Mouse (Mus musculus) kidney, adult 2 months (tissue): Measurements from ENCODE around the gene Eef2kmt. TPM values are rescaled to one million over a fixed set of nuclear protein-coding genes. Genes with fewer than 3 reads are reported as not detected.

Source experiments
- DNase-seq: peaks from one replicate; pipeline ENCODE4 v3.0.0; 2021
- H3K27ac ChIP-seq: fragments of 200-500 bp; 2 replicates; pipeline ENCODE4 v1.5.1; 2012; ENCODE audit warnings: low read depth, low read length, control low read depth, inconsistent platforms; ENCODE audit not compliant: insufficient read depth
- H3K27me3 ChIP-seq: fragments of 200-500 bp; replicated peaks from 2 replicates; pipeline ENCODE4 v1.6.1; 2012; ENCODE audit warnings: mild to moderate bottlenecking, moderate library complexity, low read length, inconsistent platforms; ENCODE audit not compliant: control insufficient read depth, insufficient read depth
- H3K36me3 ChIP-seq: fragments of 200-500 bp; 2 replicates; pipeline ENCODE4 v1.6.1; 2012; ENCODE audit warnings: mild to moderate bottlenecking, moderate library complexity, low read length, inconsistent platforms; ENCODE audit not compliant: control insufficient read depth, insufficient read depth
- H3K4me1 ChIP-seq: fragments of 200-500 bp; 2 replicates; pipeline ENCODE4 v1.6.1; 2011; ENCODE audit warnings: low read length; ENCODE audit not compliant: control insufficient read depth, insufficient read depth
- H3K4me3 ChIP-seq: fragments of 200-500 bp; 2 replicates; pipeline ENCODE4 v1.5.1; 2011; ENCODE audit warnings: mild to moderate bottlenecking, low read depth, low read length, control low read depth; ENCODE audit not compliant: insufficient read depth
- CTCF ChIP-seq: fragments of 200-500 bp; conservative IDR thresholded peaks from 2 replicates; pipeline ENCODE4 v1.5.1; 2011; ENCODE audit warnings: low read depth, mild to moderate bottlenecking, control low read depth, low read length, moderate library complexity, mixed read lengths; ENCODE audit not compliant: insufficient read depth, insufficient read length
- POLR2A ChIP-seq: fragments of 200-500 bp; IDR thresholded peaks from one replicate; pipeline ENCODE4 v1.6.1; 2011; ENCODE audit warnings: low read depth, low read length, control low read depth
- WGBS: fragments of 180-500 bp; shearing (Covaris S2); methylation state at CpG from one replicate; pipeline ENCODE4 v1.1.7; 2018; 5-methylcytosine and 5-hydroxymethylcytosine counted together
- polyA plus RNA-seq: library from polyadenylated mRNA; depleted of rRNA; stranded (reverse); fragments of >200 nt; gene quantifications from 2 replicates; pipeline ENCODE4 v1.2.3, GENCODE M21; 2012; rRNA removed

Gene Eef2kmt
- polyA plus RNA-seq, 1 experiment = 59.1 TPM

DNA sequence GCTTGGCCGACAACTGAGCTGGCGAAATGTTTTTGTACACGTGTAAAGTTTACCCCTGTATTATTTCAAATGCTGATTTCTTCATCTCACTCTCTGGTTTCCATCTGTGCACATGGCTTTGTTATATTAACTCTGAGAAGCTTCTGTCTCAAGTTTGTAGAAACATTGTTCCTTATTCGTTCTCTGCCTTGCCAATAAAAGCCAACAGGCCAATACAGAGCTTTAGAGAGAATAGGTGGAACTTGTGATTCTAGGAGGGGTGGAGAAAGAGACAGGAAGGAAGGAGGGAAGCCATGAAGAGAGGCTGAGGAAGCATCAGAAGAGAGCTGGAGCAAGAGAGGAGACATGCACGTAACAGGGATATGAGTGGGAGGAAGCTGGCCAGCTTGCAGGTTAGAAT, 49.7 kb downstream of the Eef2kmt start:
- Histone ChIP-seq H3K4me3 (no peak overlapping the region), H3K36me3 (no peaks in the 10 kb centered on the region), H3K27me3 (no peaks in the 10 kb centered on the region), H3K4me1 (no peaks in the 10 kb centered on the region), H3K27ac (no peak overlapping the region)
- DNase-seq = no peak
- WGBS = 74% methylated on average over 5 of the region's 5 CpGs
- TF ChIP-seq CTCF (no peak), POLR2A (no peak)

DNA sequence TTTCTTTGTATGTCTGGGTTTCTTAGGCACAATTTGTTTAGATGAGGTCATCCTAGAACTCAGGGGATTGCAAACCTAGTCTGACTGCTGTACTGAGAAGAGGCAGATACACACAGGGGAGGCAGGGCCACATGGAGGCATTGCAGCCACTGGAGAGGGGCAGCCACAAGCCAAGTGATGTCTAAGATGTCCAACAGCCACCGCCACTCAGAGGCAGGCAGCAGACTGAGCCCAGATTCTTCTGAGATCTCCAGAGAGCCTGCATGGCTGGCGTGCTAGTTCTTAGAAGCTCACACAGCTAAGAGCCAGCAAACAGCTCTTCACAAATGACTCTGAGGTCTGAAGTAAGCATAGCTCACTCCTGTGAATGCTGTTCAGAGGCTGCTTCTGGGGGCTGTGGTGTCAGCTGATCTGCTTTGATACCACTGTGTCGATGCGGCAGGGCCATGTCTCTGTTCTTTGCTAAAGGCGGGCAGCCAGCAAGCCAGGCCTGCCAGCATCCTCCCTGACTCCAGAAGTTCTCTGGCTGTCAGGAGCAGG, 50.3 kb downstream of the Eef2kmt start:
- peaks cover under 1% of the 10 kb centered on the region; the same call in 1 of the 2 replicates for H3K36me3 ChIP-seq
- WGBS = 96% methylated on average over 5 of the region's 5 CpGs

DNA sequence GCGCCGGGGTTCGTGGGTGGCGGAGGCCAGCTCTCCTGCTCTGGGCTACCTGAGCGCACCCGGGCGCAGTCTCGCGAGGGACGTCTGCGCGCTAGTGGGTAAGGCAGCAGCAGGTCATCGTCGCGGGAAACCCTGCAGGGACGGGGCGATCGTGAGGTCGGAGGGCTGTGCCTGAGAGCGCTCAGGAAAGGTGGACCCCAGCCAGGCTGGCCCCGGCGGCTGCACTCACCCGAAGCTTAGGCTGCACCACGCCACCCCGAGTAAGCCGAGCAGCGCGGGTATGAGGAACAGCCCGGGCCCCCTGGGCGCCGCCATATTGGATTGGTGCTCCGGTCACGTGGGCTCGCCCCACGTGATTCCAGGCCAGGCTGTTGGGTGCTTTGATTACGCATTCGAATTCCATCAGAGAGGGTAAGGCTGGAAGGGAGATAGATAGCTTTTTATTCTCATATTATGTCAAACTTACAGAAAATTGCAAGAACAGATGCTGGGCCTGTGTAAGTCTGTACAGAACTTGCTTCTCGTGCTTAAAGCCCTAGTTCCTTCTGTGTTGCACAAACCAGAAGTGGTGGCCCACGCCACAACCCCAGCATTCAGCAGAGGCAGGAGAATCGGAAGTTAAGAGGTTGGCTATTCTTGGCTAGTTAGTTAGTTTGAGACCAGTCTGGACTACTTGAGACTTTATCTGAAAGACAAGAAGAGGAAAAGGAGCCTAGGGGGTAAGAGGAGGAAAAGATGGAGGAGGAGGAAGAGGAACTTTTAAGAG, 51.9 kb downstream of the Eef2kmt start, which contains the start of gene Nagpa:
TSS of gene Nagpa (minus strand) at position 345 of the 766 bp plus-strand sequence.
- H3K27me3 ChIP-seq = no peaks in the 10 kb centered on the region
- peak; percentile 90 for DNase-seq
- TF ChIP-seq POLR2A = peak; percentile 26
- no peak for TF ChIP-seq CTCF
- no peaks in the 10 kb centered on the region for H3K4me1 ChIP-seq
- WGBS = 3% methylated on average over 40 of the region's 40 CpGs
- peaks cover 1% of the 10 kb centered on the region; the same call in 1 of the 2 replicates for H3K36me3 ChIP-seq
- H3K4me3 ChIP-seq = peak within 1 kb of the TSS; percentile 82
- H3K27ac ChIP-seq = peak within 1 kb of the TSS; percentile 12; the same call in 1 of the 2 replicates

More for the DNA sequence above, 50.3 kb downstream of the Eef2kmt start:
- no peaks in the 10 kb centered on the region for H3K27me3 ChIP-seq
- no peak overlapping the region for H3K4me3 ChIP-seq
- H3K4me1 ChIP-seq = no peaks in the 10 kb centered on the region
- DNase-seq = no peak
- no peak for TF ChIP-seq CTCF
- TF ChIP-seq POLR2A = no peak
- H3K27ac ChIP-seq = no peak overlapping the region

DNA sequence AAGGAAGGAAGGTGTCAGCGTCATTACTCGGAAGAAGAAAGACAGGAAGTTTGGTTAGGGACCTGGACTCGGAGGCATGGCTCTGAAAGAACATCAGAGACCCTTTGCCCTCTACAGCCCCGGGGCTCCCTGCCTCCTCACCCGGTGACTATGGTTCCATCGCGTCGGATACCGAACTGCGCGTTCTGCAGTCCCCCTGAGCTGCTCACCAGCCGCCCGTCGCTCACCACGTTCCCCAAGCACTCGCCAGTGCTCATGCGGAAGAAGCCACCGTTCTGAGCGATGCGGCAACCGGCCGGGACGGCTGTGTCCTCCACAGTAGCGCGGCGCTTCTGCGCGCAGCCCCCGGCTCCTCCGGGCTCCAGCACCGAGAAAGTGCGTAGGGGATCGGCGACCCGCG, 52.6 kb downstream of the Eef2kmt start:
- DNase-seq = peak; percentile 27
- H3K4me3 ChIP-seq = peak overlapping the region; percentile 82
- TF ChIP-seq POLR2A (no peak), CTCF (no peak)
- WGBS = under 1% methylated on average over 36 of the region's 36 CpGs
- peaks cover 1% of the 10 kb centered on the region; the same call in 1 of the 2 replicates for H3K36me3 ChIP-seq
- H3K4me1 ChIP-seq = no peaks in the 10 kb centered on the region
- H3K27ac ChIP-seq = no peak overlapping the region
- no peaks in the 10 kb centered on the region for H3K27me3 ChIP-seq

DNA sequence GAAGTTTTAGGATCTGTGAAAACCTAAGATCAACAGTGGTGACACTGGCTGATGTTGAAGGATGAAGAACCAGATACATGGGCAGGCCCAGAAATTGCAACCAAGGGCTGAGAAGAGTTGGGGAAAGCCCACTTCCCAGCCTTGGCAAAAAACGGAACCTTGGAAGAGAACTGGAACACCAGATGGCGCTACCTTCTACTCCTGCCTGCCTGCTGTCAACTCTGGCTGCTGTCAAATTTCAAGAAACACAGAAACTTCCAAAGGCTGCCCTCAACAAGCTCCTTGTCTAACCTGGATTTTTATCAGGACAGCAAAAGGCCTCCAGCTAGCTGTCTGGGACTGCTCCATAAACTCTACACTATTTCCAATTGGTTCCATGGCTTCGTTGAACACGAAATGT, 53.1 kb downstream of the Eef2kmt start:
- DNase-seq = peak; percentile 72
- 9% methylated on average over 4 of the region's 4 CpGs for WGBS
- TF ChIP-seq POLR2A (no peak), CTCF (peak; percentile 78)
- H3K27me3 ChIP-seq = no peaks in the 10 kb centered on the region
- no peaks in the 10 kb centered on the region for H3K4me1 ChIP-seq
- peaks cover 1% of the 10 kb centered on the region; the same call in 1 of the 2 replicates for H3K36me3 ChIP-seq
- H3K27ac ChIP-seq = no peak overlapping the region
- H3K4me3 ChIP-seq = peak overlapping the region; percentile 82; the same call in 1 of the 2 replicates

DNA sequence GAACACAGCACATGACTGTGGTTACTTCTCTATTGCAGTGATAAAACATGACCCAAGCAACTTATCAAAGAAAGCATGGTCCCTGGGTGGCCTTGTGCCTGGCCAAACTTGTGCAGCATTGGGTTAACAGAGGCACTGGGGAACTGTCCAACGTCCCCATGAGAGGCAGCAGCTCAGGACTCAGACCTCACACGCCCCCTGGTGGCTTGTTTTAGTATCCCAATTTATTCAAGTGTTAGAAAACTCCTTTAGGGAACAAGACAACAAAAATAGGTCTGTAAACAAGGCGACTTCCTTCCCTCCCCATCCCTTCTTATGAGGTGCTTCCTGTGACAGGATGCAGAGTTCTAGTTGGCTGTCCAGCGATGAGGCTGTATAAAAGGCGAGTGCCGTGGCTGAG, 60.7 kb downstream of the Eef2kmt start:
- WGBS = 28% methylated on average over 6 of the region's 6 CpGs
- Histone ChIP-seq H3K4me3 (no peak overlapping the region), H3K27me3 (no peaks in the 10 kb centered on the region), H3K4me1 (no peaks in the 10 kb centered on the region), H3K36me3 (no peaks in the 10 kb centered on the region), H3K27ac (no peak overlapping the region)
- DNase-seq = peak; percentile 86
- TF ChIP-seq CTCF (peak; percentile 65), POLR2A (no peak)

Other genes with a start within 250 kb of the Eef2kmt start
- 156 and 232 TPM in 2 replicates for gene Smim22, start 248.7 kb downstream of the Eef2kmt start, polyA plus RNA-seq
- 251 and 286 TPM in 2 replicates for gene Rogdi, start 242.4 kb downstream of the Eef2kmt start, polyA plus RNA-seq
- gene Glyr1, start 206.1 kb downstream of the Eef2kmt start, polyA plus RNA-seq = 76.1 and 85.6 TPM in 2 replicates
- 22.9 and 28.7 TPM in 2 replicates for gene Ubn1, start 205.9 kb downstream of the Eef2kmt start, polyA plus RNA-seq
- gene Ppl, start 123.6 kb downstream of the Eef2kmt start, polyA plus RNA-seq = 3.3 and 3.9 TPM in 2 replicates
- 0.07 and 0.34 TPM in 2 replicates for gene Sec14l5, start 108.9 kb downstream of the Eef2kmt start, polyA plus RNA-seq
- 29.4 and 30.5 TPM in 2 replicates for gene Nagpa, start 52.0 kb downstream of the Eef2kmt start, polyA plus RNA-seq
- gene AU021092, start 33.7 kb downstream of the Eef2kmt start, polyA plus RNA-seq = 42.5 and 46.4 TPM in 2 replicates
- gene Alg1, start 22.4 kb downstream of the Eef2kmt start, polyA plus RNA-seq = 71.1 and 81.7 TPM in 2 replicates